Mouse (Mus musculus) frontal cortex, adult 2 months (tissue): ENCODE results near the gene Diras1. TPM values are rescaled to one million over a fixed set of nuclear protein-coding genes. Genes with fewer than 3 reads are reported as not detected.

Source experiments
- DNase-seq, 2 experiments: peaks; one replicate each; pipeline ENCODE4 v3.0.0; 2022; ENCODE audit warnings: low spot score in 1 of 2; ENCODE audit errors: extremely low spot score in 1 of 2
- polyA plus RNA-seq: library from polyadenylated mRNA; depleted of rRNA; stranded (reverse); fragments of >200 nt; gene quantifications from 2 replicates; pipeline ENCODE4 v1.2.3, GENCODE M21; 2012; rRNA removed

The Diras1 gene
- polyA plus RNA-seq, 1 experiment, result 82.1 TPM

DNA sequence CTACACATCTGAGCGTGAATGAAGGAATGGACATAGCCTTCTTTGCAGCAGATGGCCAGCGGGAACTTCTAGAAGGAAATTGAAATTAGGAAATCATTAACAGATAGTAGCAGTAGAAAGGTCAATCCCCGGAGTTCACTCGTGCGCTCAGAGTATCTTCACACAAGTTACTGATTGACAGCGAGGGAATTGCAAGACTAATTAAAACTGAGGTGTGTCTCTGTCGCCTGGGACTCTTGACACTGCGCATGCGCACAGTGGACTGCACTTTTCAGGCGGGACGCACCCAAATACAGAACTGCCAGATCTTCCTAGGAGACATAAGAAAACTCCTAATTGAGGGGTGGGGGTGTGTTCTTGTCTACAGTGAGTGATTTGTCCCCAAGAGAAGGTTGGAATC lies 50.0 kb downstream of the Diras1 start:
- no peak for DNase-seq

DNA sequence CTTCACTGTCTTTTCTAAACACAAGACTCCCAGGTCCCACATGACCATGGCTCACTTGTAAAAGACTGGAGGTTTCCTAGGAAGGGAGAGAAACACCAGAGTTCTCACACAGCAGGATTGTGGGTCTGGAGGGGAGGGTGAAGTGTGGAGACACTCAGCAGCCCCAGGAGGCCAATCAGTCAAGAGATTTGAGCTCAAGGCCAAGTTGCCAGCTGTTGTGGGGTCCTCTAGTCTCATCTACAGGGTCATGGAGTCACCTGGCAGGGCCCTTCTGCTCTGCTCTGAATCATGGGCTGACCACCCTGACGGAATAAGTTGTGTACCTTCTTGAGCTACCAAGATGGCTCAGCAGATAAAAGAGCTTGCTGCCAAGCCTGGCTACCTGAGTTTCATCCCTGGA lies 51.7 kb downstream of the Diras1 start:
- DNase-seq, result no peak

DNA sequence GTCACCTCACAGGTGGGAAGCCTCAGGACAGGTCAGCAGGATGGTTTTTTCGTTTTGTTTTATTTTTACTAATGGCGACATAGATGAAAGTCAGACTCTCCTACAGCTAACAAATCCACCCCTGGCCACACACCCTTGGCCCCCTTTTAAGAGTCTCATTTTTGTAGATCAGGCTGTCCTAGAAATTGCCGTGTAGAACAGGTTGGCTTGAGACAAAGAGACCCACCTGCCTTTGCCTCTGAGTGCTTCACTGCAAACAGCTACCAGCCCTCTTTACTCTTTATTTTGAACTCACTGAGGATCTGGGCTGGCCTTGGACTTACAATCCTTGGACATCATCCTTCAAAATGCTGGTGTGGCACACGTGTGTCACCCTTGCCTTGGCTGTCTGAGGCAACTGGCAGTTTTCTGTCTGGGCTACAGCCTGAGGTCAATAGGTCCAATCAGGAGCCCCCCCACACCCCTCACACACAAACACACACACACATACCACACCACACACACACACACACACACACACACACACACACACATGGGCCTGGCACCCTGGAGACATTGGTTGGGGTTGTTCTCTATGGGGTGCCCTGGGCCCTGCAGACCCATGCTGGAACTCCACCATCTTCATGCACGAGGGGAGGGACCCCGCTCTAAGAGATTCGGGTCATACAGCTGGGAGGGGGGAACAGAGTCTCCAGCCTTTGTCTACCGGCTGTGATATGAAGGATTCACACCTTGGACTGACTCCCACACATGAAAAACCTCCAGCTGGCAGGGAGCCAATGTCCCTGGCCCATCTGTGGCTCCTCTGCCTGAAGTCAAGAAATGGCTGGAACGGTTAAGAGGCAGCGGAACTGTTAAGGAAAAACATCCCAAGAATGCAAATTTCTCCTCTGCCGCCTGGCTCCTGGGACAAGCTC lies 53.1 kb downstream of the Diras1 start:
- DNase-seq, result peak in 1 of 2 experiments; percentile 52

DNA sequence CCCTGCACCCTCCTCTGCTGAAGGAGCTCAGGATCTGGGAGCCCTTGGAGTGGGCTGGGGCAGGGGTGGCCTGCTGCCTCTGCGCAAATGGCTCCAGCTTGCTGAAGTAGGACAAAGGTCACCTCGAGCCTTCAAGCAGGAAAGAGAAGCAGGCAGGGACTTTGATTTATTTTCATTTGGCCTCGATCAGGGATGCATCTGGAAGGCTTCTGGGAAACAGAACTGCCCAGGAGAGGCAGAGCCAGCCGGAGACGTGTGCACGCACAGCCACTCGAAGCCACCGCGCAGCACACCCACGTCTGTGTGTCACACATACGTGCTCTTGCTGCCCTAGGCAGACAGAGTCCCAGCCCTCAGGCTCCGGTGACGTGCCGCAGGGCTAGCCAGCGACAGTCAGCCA lies 53.9 kb downstream of the Diras1 start:
- no peak for DNase-seq

DNA sequence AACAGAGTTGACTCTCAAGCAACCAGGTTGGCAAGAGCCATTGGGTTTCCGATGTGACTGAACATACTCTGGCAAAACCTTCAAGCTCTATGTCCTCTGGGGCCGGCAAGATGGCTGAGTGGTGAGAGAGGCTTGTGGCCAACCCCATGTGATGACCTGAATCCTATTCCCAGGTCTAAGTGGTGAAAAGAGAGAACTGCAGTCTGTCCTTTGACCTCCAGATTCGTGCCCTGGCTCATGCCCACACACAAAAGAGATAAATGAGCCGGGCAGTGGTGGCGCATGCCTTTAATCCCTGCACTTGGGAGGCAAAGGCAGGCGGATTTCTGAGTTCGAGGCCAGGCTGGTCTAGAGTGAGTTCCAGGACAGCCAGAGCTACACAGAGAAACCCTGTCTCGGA lies 55.3 kb downstream of the Diras1 start:
- no peak for DNase-seq

Other genes with a start within 250 kb of the Diras1 start
- 42.2 and 50.7 TPM in 2 replicates for gene Sf3a2, start 227.5 kb downstream of the Diras1 start, polyA plus RNA-seq
- gene Plekhj1, start 227.0 kb downstream of the Diras1 start, polyA plus RNA-seq, result 65.6 and 65.9 TPM in 2 replicates
- 2.6 and 3.8 TPM in 2 replicates for gene Amh, start 220.4 kb downstream of the Diras1 start, polyA plus RNA-seq
- 5.7 and 6.2 TPM in 2 replicates for gene Jsrp1, start 212.2 kb downstream of the Diras1 start, polyA plus RNA-seq
- gene Oaz1, start 199.0 kb downstream of the Diras1 start, polyA plus RNA-seq, result 706 and 773 TPM in 2 replicates
- 16.0 and 20.3 TPM in 2 replicates for gene Lingo3, start 181.6 kb downstream of the Diras1 start, polyA plus RNA-seq
- 230 and 259 TPM in 2 replicates for gene Lsm7, start 170.5 kb downstream of the Diras1 start, polyA plus RNA-seq
- gene Sppl2b, start 170.4 kb downstream of the Diras1 start, polyA plus RNA-seq, result 72.2 and 75.1 TPM in 2 replicates
- gene Tmprss9, start 153.8 kb downstream of the Diras1 start, polyA plus RNA-seq, result 0.16 and 0.17 TPM in 2 replicates
- gene Timm13, start 124.7 kb downstream of the Diras1 start, polyA plus RNA-seq, result 192 and 231 TPM in 2 replicates
- gene Lmnb2, start 107.4 kb downstream of the Diras1 start, polyA plus RNA-seq, result 24.3 and 25.9 TPM in 2 replicates
- gene Gadd45b, start 95.6 kb downstream of the Diras1 start, polyA plus RNA-seq, result 20.7 and 26.0 TPM in 2 replicates
- 80.8 and 101 TPM in 2 replicates for gene Gng7, start 10.7 kb downstream of the Diras1 start, polyA plus RNA-seq
- 67.1 and 70.1 TPM in 2 replicates for gene Slc39a3, start 11.8 kb upstream of the Diras1 start, polyA plus RNA-seq
- gene Sgta, start 34.5 kb upstream of the Diras1 start, polyA plus RNA-seq, result 207 and 208 TPM in 2 replicates
- gene Thop1, start 44.4 kb upstream of the Diras1 start, polyA plus RNA-seq, result 60.8 and 63.1 TPM in 2 replicates
- 0.44 and 0.63 TPM in 2 replicates for gene Creb3l3, start 73.2 kb upstream of the Diras1 start, polyA plus RNA-seq
- 189 and 202 TPM in 2 replicates for gene Map2k2, start 80.3 kb upstream of the Diras1 start, polyA plus RNA-seq
- gene Zbtb7a, start 109.6 kb upstream of the Diras1 start, polyA plus RNA-seq, result 45.1 and 46.0 TPM in 2 replicates
- 25.7 and 27.4 TPM in 2 replicates for gene Pias4, start 142.3 kb upstream of the Diras1 start, polyA plus RNA-seq
- gene Eef2, start 151.0 kb upstream of the Diras1 start, polyA plus RNA-seq, result 1,035 and 1,113 TPM in 2 replicates
- 75.3 and 76.8 TPM in 2 replicates for gene Dapk3, start 157.3 kb upstream of the Diras1 start, polyA plus RNA-seq
- gene 4930442H23Rik, start 158.2 kb upstream of the Diras1 start, polyA plus RNA-seq, result not detected in 2 replicates
- gene Nmrk2, start 176.4 kb upstream of the Diras1 start, polyA plus RNA-seq, result 0.18 and 0.23 TPM in 2 replicates
- 164 and 168 TPM in 2 replicates for gene Atcay, start 205.2 kb upstream of the Diras1 start, polyA plus RNA-seq
- gene Zfr2, start 207.5 kb upstream of the Diras1 start, polyA plus RNA-seq, result 89.1 and 95.9 TPM in 2 replicates
- 365 and 385 TPM in 2 replicates for gene Matk, start 227.3 kb upstream of the Diras1 start, polyA plus RNA-seq
- gene Mrpl54, start 241.3 kb upstream of the Diras1 start, polyA plus RNA-seq, result 51.7 and 57.4 TPM in 2 replicates
- gene Apba3, start 241.3 kb upstream of the Diras1 start, polyA plus RNA-seq, result 46.9 and 49.1 TPM in 2 replicates